Mouse (Mus musculus) cerebellum, adult (tissue): ENCODE measurements around the gene Gzma.

Experiments
- ATAC-seq: cut with Nextera tagmentation; 2 replicates; pipeline ENCODE4 v1.9.2; 2017; ENCODE audit warnings: mild to moderate bottlenecking, moderate library complexity, mixed read lengths; ENCODE audit not compliant: insufficient number of reproducible peaks, low FRiP score, low TSS enrichment

Gene Gzma

DNA sequence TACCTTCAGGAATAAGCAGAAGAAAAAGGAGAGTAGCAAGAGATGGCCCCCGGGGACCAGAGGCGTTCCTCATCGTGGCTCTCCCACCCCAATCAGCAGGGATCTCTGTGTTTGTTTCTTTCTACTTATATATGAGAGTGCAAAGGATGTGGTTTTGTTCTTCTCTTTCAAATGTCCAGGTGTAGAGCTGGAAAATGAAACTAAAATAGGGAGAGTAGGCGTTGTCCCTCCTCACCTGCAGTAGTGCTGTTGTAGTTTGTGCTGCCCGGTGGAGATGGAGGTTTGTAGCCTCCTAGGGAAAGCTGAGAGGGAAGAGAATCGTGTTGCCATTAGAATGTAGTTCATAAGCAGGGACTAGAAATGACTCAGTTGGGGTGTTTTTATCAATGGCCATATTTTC is at the start of gene Gzma:
Gzma (minus strand) TSS at position 103 of the 400 bp plus-strand sequence.
- ATAC-seq: no peak

DNA sequence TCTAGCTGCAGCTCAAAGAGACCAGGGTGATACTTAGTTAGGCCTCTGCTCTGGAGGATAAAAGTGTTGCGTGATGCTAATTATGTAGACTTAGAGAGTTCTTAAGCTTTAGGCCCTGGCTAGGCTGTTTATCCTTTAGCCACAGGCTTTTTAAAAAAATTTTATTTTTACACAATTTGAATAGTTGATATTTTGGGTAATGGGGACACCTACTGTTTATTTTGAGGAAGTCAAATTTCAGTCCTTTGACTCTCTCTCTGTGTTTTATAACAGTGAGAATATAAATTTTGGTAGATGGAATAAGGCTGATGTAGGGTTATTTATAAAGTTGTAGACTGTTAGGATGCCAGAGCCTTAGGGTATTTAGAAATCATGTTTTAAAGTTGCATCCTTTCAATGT is 38.8 kb upstream of the Gzma start:
- ATAC-seq: no peak

- no peak for ATAC-seq
Observed at GRCm38 (mm10) chr13:113129974-113130373, 29.2 kb upstream of the Gzma start.

GRCm38 (mm10) chr13:113121326-113121725 is 20.5 kb upstream of the Gzma start:
- ATAC-seq: no peak

DNA sequence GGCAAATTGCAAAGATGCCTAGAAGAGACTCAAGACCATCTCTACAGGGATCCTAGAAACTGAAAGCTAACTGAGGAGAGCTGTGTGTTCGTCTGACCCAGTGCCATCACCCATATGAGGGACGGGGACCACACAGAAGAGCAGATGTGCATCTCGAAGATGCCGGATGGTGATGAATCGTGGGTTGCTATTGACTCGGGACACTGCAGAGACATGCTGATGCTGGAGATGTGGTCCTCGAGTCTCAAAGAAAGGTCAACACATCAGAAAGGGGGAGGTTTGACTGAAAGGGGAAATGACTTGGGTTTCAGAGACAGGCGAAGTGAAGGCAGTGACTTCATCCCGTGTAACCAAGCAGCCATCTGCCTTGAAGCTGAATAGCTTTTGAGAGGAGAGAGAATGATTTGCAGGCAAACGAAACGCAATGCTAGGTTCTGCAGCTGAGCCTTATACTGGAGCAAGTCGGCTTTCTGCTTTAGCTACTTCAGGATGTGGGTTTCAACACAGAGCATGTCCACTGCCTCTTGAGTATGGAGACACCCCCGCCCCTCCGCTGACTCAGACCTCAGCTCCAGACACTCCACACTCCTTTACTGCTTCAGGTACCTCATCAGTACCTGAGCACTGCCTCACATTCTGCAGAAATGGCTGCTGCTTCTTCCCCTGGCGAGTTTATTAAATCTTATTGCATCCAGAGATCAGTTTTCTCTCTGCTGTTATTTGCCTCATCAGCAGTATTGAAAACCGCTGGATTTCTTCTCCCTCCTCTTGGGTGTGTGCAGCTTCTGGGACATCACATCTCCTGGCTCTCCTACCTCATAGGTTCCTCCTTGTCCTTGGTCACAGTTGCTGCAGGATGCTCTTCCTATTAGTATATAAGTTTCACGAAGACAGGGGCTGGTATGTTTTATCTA is 19.8 kb upstream of the Gzma start:
- ATAC-seq: no peak

GRCm38 (mm10) chr13:113118977-113119376 is 18.2 kb upstream of the Gzma start:
- ATAC-seq: no peak

- no peak for ATAC-seq
Observed at GRCm38 (mm10) chr13:113104759-113105158, 4.0 kb upstream of the Gzma start.

DNA sequence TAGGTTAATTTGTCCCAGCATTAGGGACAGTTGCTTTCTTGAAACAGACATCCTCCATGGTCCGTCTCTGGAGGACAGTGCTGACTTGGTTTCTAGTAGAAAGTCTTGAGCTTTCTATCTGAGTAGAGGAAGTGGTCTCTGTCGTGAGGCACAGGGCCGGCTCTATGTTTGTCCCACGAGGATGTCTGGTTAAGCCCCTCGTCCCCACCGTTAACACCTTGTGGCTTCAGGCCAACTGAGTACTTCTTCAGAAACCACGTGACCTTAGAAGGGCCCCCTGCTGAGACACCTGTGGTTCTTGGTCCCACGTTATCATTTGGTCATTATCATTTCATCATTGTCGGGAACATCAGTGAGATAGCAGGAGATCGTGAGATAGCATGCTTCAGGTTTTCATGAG is 1.0 kb upstream of the Gzma start:
- ATAC-seq: no peak

DNA sequence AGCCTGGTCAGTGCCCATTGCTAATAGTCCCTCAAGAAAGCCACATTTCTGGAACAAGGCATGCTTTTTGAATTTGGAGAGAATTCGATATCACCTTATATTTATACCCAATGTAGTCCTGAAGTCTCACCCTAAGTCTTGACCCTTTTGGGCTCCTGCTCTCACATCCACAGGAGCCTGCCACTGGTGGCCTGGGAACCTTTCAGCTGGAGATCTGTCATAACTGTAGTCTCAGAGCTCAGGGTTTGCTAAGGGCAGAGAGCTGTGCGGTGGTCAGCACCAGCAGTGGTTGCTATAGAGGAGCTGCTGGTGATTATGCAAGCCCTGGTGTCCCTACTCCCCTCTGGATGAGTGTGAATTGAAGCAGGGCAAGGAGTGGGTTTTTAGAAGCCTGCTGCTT is 2.4 kb downstream of the Gzma start:
- no peak for ATAC-seq

DNA sequence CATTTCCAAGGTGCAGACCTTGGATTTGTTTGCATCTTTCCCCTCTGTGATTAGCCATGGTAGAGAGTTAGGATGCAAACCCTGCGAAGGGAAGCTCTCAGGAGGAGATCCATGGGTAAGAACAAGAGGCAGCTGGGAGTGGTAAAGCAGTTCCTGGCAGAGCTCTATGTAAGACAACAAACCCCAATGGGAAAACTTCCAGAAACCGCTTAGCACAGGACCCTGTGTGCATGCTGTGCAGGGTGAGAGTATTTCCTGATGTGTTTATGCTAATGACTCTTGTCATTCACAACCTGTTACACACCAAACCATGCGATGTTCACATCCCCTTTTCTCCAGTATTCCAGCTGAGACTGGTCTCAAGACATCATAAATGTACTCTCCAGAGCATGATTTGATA is 3.8 kb downstream of the Gzma start:
- no peak for ATAC-seq

DNA sequence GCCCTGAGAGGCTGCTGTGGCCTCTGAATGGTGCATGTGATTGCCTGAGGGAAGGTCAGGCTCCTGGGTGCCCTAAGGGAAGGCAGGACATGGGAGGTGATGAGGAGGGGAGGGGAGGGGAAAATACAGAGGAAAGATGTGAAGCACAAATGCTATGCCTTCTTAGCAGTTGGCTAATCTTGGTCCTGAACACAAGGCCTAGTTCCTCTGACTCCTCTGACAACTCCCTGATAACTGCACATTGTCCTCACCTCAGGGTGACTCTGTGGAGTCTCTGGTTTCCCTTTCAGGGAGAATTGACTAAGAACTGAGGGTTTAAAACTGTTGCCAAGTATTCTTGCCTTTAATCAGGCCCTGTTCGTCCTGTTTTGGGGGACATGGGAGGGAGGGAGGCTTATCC is 6.2 kb downstream of the Gzma start:
- ATAC-seq: no peak

DNA sequence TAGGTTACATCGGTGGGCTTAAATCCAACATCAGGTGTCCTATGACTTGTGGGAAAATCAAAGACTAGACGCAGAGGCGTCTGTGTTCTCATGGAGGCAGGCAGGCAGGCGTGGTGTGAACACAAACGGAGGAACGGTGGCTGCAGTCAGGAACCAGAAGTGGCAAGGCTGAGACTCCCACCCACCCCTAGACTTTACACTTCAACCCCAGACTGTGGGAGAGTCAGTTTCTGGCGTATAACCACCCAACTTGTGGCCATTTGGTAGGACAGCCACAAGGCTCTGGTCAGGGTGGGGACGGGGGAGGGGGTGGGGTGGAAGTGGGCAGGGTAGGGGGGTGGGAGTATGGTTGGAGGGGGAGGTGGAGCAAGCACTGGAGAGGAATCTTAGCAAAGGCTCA is 10.3 kb downstream of the Gzma start:
- ATAC-seq: no peak

- ATAC-seq: no peak
Observed at GRCm38 (mm10) chr13:113087226-113088017, 13.4 kb downstream of the Gzma start.

GRCm38 (mm10) chr13:113084732-113085131 is 16.0 kb downstream of the Gzma start:
- ATAC-seq: no peak

DNA sequence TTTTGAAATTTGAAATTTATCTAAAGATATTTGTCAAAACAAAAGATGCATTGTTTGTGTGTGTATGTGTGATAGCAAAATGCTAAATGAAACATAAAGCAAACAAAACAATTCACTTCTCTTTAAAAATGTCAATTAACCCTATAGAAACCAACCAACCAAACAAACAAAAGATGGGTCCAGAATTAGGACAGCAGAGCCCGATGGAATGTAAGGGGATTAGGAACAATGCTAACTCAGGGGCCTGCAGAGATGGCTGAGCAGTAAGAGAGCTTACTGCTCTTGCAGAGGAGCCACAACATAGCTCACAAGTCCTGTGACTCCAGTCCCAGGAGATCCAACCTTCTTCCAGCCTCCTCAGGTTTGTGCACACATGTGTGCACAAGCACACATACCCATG is 18.7 kb downstream of the Gzma start:
- no peak for ATAC-seq

- ATAC-seq: no peak
Observed at GRCm38 (mm10) chr13:113079021-113079420, 21.8 kb downstream of the Gzma start.

DNA sequence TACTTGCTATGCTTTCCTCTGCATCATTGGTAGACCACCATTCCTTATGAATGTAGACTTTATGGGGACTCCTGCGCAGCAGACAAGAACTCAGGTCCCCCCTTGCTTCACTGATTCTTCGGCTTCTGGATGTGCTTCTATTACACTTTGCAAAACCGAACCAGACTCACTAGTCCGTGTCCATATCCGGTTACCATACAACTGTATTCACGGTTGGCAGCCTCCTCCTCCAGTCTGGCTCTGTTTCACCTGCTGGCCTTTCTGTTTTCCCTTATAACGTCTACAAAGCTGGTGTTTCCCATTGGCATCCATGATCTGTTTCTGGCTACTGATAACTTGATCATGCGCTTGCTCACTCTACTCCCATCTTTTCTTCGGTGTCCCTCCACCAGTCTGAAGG is 36.2 kb downstream of the Gzma start:
- ATAC-seq: no peak

DNA sequence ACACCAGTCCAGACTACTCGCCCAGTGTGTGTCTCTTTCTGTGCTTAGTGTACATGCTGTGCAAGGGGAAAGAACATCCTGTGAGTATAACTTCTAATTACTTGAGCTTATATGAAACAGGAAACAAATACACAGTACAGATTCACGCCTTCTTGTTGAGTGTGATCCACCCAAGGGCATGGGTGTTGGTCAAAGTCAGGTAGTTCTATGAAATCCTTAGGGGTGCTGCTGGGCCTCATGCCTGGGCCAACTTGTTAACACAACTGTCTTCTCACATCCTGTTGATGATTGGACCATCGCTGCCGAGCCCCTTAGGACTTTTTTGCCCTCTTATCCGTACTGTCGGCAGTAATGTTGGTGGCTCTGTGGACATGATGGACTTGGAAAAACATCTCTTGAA is 39.0 kb downstream of the Gzma start:
- no peak for ATAC-seq

DNA sequence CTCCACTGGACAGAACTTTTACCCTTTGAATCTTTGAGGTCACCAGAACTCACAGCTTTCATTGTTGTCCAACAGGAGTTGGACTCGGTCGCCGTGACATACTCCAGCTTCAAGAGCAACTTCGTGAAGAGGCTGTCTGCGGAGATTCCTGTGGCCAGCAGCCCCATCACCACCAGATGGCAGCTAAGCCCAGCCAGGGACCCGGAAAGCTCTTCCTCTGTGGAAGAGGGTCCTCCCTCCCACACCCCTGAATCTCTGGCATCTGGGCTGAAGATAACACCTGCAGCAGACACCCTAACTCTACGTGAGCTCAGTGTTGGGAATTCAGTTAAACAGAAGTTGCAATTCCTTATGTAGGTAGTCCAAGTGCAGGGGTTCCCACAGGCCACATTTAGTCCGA is 45.0 kb downstream of the Gzma start:
- ATAC-seq: no peak

DNA sequence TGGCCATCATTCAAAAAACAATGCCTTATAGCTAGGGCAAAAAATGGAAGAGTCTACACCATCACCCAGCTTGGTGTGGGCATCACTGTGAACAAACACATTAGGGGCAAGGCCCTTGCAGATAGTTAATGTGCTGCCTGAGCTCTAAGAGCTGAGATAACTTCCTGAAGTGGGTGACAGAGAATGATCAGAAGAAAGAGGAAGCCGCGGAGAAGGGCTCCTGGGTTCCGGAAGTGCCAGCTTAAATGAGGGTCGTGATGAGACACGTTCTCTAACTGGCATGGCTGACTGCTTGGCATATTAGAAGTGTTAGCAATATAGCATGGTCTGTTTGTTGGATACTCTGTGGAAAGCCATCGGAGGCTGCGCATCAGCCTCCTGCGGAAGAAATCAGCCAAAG is 46.6 kb downstream of the Gzma start:
- ATAC-seq: no peak

GRCm38 (mm10) chr13:113047647-113048046 is 53.1 kb downstream of the Gzma start:
- ATAC-seq: no peak

GRCm38 (mm10) chr13:113047018-113047417 is 53.8 kb downstream of the Gzma start:
- no peak for ATAC-seq
